Mouse (Mus musculus): ENCODE results near the gene Lrrc45. TPM values are rescaled to one million over a fixed set of nuclear protein-coding genes. Genes with fewer than 3 reads are reported as not detected.

Lrrc45 gene
- total and polyA plus RNA-seq, 3 experiments = 11.7 to 31.3 (median 20.3) TPM

- H3K9ac ChIP-seq (ENCODE audit: insufficient read depth, low read depth) = no peak overlapping the region
- peaks cover 59% of the 10 kb centered on the region for H3K27me3 ChIP-seq (replicated peaks)
- TF ChIP-seq POLR2A (IDR thresholded peaks at IDR 0.05; ENCODE audit: low read depth, low read length) (no peak), JUN (IDR thresholded peaks at IDR 0.05; ENCODE audit: insufficient read depth, low read depth, low read length) (no peak), RAD21 (IDR thresholded peaks at IDR 0.05; ENCODE audit: low read depth, low read length) (no peak), ZC3H11A (IDR thresholded peaks at IDR 0.05; ENCODE audit: low read depth, low read length) (no peak), CHD1 (IDR thresholded peaks at IDR 0.05; ENCODE audit: low read depth, low read length) (no peak), MEF2A (IDR thresholded peaks at IDR 0.05; ENCODE audit: borderline replicate concordance, low read depth, low read length) (no peak), TBP (conservative IDR thresholded peaks at IDR 0.05; ENCODE audit: low read depth, low read length) (no peak), SIN3A (IDR thresholded peaks at IDR 0.05; ENCODE audit: low read length) (no peak), USF1 (IDR thresholded peaks at IDR 0.05; ENCODE audit: low read depth, low read length) (no peak), MYC (IDR thresholded peaks at IDR 0.05; ENCODE audit: low read depth, low read length) (no peak), BHLHE40 (IDR thresholded peaks at IDR 0.05; ENCODE audit: low read depth, low read length) (no peak), GABPA (IDR thresholded peaks at IDR 0.05; ENCODE audit: insufficient replicate concordance, low read depth, low read length) (no peak), UBTF (IDR thresholded peaks at IDR 0.05; ENCODE audit: low read depth, low read length) (no peak), ETS1 (conservative IDR thresholded peaks at IDR 0.05; ENCODE audit: low read depth, low read length) (no peak), TCF12 (IDR thresholded peaks at IDR 0.05; ENCODE audit: low read depth, low read length) (no peak), EP300 (IDR thresholded peaks at IDR 0.05; ENCODE audit: low read length) (no peak), MAX (IDR thresholded peaks at IDR 0.05; ENCODE audit: low read length) (no peak), ZNF384 (IDR thresholded peaks at IDR 0.05; ENCODE audit: low read depth, low read length) (no peak), SMC3 (IDR thresholded peaks at IDR 0.05; ENCODE audit: low read depth, low read length) (no peak)
- H3K4me3 ChIP-seq (replicated peaks in 1 of 3; ENCODE audit: low read depth in 2 of 3, low read length in 2 of 3, poor library complexity in 1 of 3) = no peak overlapping the region
- no peak overlapping the region for H3K27ac ChIP-seq (ENCODE audit: insufficient read depth, low read depth)
- dilution Hi-C loops (cut with MboI; ENCODE audit: extremely low pct_ligation_motif_present, extremely low pct_unique_long_range_greater_than_20kb, low sequenced_read_pairs) = no loop called here
- no peak overlapping the region for H3K4me2 ChIP-seq (ENCODE audit: insufficient read depth, low read depth, poor library complexity, severe bottlenecking)
- H3K79me2 ChIP-seq (replicated peaks; ENCODE audit: control insufficient read depth, extremely low read depth, insufficient read depth, poor library complexity, severe bottlenecking) = no peaks in the 10 kb centered on the region
- no peaks in the 10 kb centered on the region for H3K9me3 ChIP-seq (replicated peaks; ENCODE audit: low read length)
- peaks cover 5 to 9% of the 10 kb centered on the region in 2 experiments for H3K36me3 ChIP-seq (replicated peaks in 1 of 2; ENCODE audit: control insufficient read depth in 1 of 2, insufficient read depth in 1 of 2, low read length in 1 of 2)
- DNase-seq (ENCODE audit: extremely low read depth) = no peak
- H3K4me1 ChIP-seq (ENCODE audit: control insufficient read depth in 1 of 2, insufficient read depth in 2 of 2) = peaks cover 8 to 13% of the 10 kb centered on the region in 2 experiments
- in situ Hi-C loops (cut with MboI; ENCODE audit: low pct_ligation_motif_present, low pct_unique_long_range_greater_than_20kb, low sequenced_read_pairs) = no loop called here
Measured at GRCm38 (mm10) chr11:120730331-120730870, 16.7 kb downstream of the Lrrc45 start.

- TF ChIP-seq TCF12 (IDR thresholded peaks at IDR 0.05; ENCODE audit: low read depth, low read length) (no peak), SIN3A (IDR thresholded peaks at IDR 0.05; ENCODE audit: low read length) (no peak), JUND (conservative IDR thresholded peaks at IDR 0.05; ENCODE audit: low read depth, low read length) (no peak), EP300 (IDR thresholded peaks at IDR 0.05; ENCODE audit: low read length) (no peak), MAX (IDR thresholded peaks at IDR 0.05; ENCODE audit: low read length) (no peak)
- H3K27me3 ChIP-seq (replicated peaks) = peaks cover 61% of the 10 kb centered on the region
- no peaks in the 10 kb centered on the region for H3K9me3 ChIP-seq (replicated peaks; ENCODE audit: low read length)
- no peaks in the 10 kb centered on the region for H3K79me2 ChIP-seq (replicated peaks; ENCODE audit: control insufficient read depth, extremely low read depth, insufficient read depth, poor library complexity, severe bottlenecking)
- no peak overlapping the region for H3K27ac ChIP-seq (ENCODE audit: insufficient read depth, low read depth)
- H3K36me3 ChIP-seq (replicated peaks in 1 of 2; ENCODE audit: control insufficient read depth in 1 of 2, insufficient read depth in 1 of 2, low read length in 1 of 2) = no peaks in the 10 kb centered on the region
- dilution Hi-C loops (cut with MboI; ENCODE audit: extremely low pct_ligation_motif_present, extremely low pct_unique_long_range_greater_than_20kb, low sequenced_read_pairs) (no loop called here), in situ Hi-C loops (cut with MboI; ENCODE audit: low pct_ligation_motif_present, low pct_unique_long_range_greater_than_20kb, low sequenced_read_pairs) (no loop called here)
- no peak for DNase-seq (ENCODE audit: extremely low read depth)
- peaks cover 5 to 8% of the 10 kb centered on the region in 2 experiments for H3K4me1 ChIP-seq (ENCODE audit: control insufficient read depth in 1 of 2, insufficient read depth in 2 of 2)
- no peak overlapping the region for H3K4me2 ChIP-seq (ENCODE audit: insufficient read depth, low read depth, poor library complexity, severe bottlenecking)
- no peak overlapping the region for H3K4me3 ChIP-seq (replicated peaks in 1 of 3; ENCODE audit: low read depth in 2 of 3, low read length in 2 of 3, poor library complexity in 1 of 3)
- no peak overlapping the region for H3K9ac ChIP-seq (ENCODE audit: insufficient read depth, low read depth)
Measured at GRCm38 (mm10) chr11:120731395-120731794, 17.7 kb downstream of the Lrrc45 start.
